Mouse (Mus musculus): ENCODE results near the gene Sh2b2. TPM values are rescaled to one million over a fixed set of nuclear protein-coding genes. Genes with fewer than 3 reads are reported as not detected.
A peak's percentile ranks its signal among the peaks of the same experiment; 100 is the strongest.

The Sh2b2 gene
- polyA plus RNA-seq, 1 experiment: 2.7 TPM

- TF ChIP-seq CTCF (IDR thresholded peaks at IDR 0.05; ENCODE audit: low read depth, low read length) (no peak), EP300 (IDR thresholded peaks at IDR 0.05; ENCODE audit: insufficient read depth, low read depth, low read length) (no peak), POLR2A (IDR thresholded peaks at IDR 0.05; ENCODE audit: insufficient read depth, low read length) (no peak)
- H3K27me3 ChIP-seq (ENCODE audit: control insufficient read depth, insufficient read depth, low read length, poor library complexity, severe bottlenecking): no peaks in the 10 kb centered on the region
- H3K27ac ChIP-seq (ENCODE audit: insufficient read depth, low read length): no peak overlapping the region
- H3K9ac ChIP-seq (ENCODE audit: low read depth, poor library complexity, severe bottlenecking): no peak overlapping the region
- H3K36me3 ChIP-seq (ENCODE audit: control insufficient read depth, insufficient read depth, low read length, poor library complexity, severe bottlenecking): no peaks in the 10 kb centered on the region
- no peak overlapping the region for H3K4me3 ChIP-seq (ENCODE audit: low read depth, low read length)
- peaks cover 4% of the 10 kb centered on the region for H3K4me1 ChIP-seq (ENCODE audit: control insufficient read depth, insufficient read depth, low read length)
- H3K9me3 ChIP-seq (replicated peaks; ENCODE audit: control insufficient read depth, insufficient read depth, low read length, poor library complexity, severe bottlenecking): no peaks in the 10 kb centered on the region
Measured at GRCm38 (mm10) chr5:136172939-136173338, 73.4 kb downstream of the Sh2b2 start.

GRCm38 (mm10) chr5:136171363-136172341 lies 74.7 kb downstream of the Sh2b2 start:
- H3K27ac ChIP-seq (ENCODE audit: insufficient read depth, low read length): no peak overlapping the region
- H3K4me1 ChIP-seq (ENCODE audit: control insufficient read depth, insufficient read depth, low read length): peaks cover 4% of the 10 kb centered on the region
- no peaks in the 10 kb centered on the region for H3K9me3 ChIP-seq (replicated peaks; ENCODE audit: control insufficient read depth, insufficient read depth, low read length, poor library complexity, severe bottlenecking)
- no peak for TF ChIP-seq CTCF (IDR thresholded peaks at IDR 0.05; ENCODE audit: low read depth, low read length)
- no peak for TF ChIP-seq EP300 (IDR thresholded peaks at IDR 0.05; ENCODE audit: insufficient read depth, low read depth, low read length)
- TF ChIP-seq POLR2A (IDR thresholded peaks at IDR 0.05; ENCODE audit: insufficient read depth, low read length): no peak
- H3K9ac ChIP-seq (ENCODE audit: low read depth, poor library complexity, severe bottlenecking): no peak overlapping the region; the same call in 1 of the 2 replicates
- no peaks in the 10 kb centered on the region for H3K27me3 ChIP-seq (ENCODE audit: control insufficient read depth, insufficient read depth, low read length, poor library complexity, severe bottlenecking)
- H3K4me3 ChIP-seq (ENCODE audit: low read depth, low read length): peak overlapping the region; percentile 19; the same call in 1 of the 2 replicates
- no peaks in the 10 kb centered on the region for H3K36me3 ChIP-seq (ENCODE audit: control insufficient read depth, insufficient read depth, low read length, poor library complexity, severe bottlenecking)

GRCm38 (mm10) chr5:136170512-136171362 lies 75.6 kb downstream of the Sh2b2 start, which contains the start of gene Orai2:
Gene Orai2, minus strand, starts transcription at chr5:136170713.
- H3K27ac ChIP-seq (ENCODE audit: insufficient read depth, low read length): no peak within 1 kb of the TSS
- peak within 1 kb of the TSS; percentile 71 for H3K4me3 ChIP-seq (ENCODE audit: low read depth, low read length)
- H3K27me3 ChIP-seq (ENCODE audit: control insufficient read depth, insufficient read depth, low read length, poor library complexity, severe bottlenecking): no peaks in the 10 kb centered on the region
- no peaks in the 10 kb centered on the region for H3K9me3 ChIP-seq (replicated peaks; ENCODE audit: control insufficient read depth, insufficient read depth, low read length, poor library complexity, severe bottlenecking)
- TF ChIP-seq POLR2A (IDR thresholded peaks at IDR 0.05; ENCODE audit: insufficient read depth, low read length) (no peak), EP300 (IDR thresholded peaks at IDR 0.05; ENCODE audit: insufficient read depth, low read depth, low read length) (no peak), CTCF (IDR thresholded peaks at IDR 0.05; ENCODE audit: low read depth, low read length) (no peak)
- no peaks in the 10 kb centered on the region for H3K36me3 ChIP-seq (ENCODE audit: control insufficient read depth, insufficient read depth, low read length, poor library complexity, severe bottlenecking)
- H3K4me1 ChIP-seq (ENCODE audit: control insufficient read depth, insufficient read depth, low read length): peaks cover 4% of the 10 kb centered on the region
- peak within 1 kb of the TSS; percentile 14 for H3K9ac ChIP-seq (ENCODE audit: low read depth, poor library complexity, severe bottlenecking)

GRCm38 (mm10) chr5:136169626-136170511 lies 76.5 kb downstream of the Sh2b2 start:
- no peak overlapping the region for H3K27ac ChIP-seq (ENCODE audit: insufficient read depth, low read length)
- H3K36me3 ChIP-seq (ENCODE audit: control insufficient read depth, insufficient read depth, low read length, poor library complexity, severe bottlenecking): no peaks in the 10 kb centered on the region
- TF ChIP-seq POLR2A (IDR thresholded peaks at IDR 0.05; ENCODE audit: insufficient read depth, low read length): no peak
- no peak for TF ChIP-seq CTCF (IDR thresholded peaks at IDR 0.05; ENCODE audit: low read depth, low read length)
- TF ChIP-seq EP300 (IDR thresholded peaks at IDR 0.05; ENCODE audit: insufficient read depth, low read depth, low read length): no peak
- no peaks in the 10 kb centered on the region for H3K27me3 ChIP-seq (ENCODE audit: control insufficient read depth, insufficient read depth, low read length, poor library complexity, severe bottlenecking)
- H3K9me3 ChIP-seq (replicated peaks; ENCODE audit: control insufficient read depth, insufficient read depth, low read length, poor library complexity, severe bottlenecking): no peaks in the 10 kb centered on the region
- H3K4me3 ChIP-seq (ENCODE audit: low read depth, low read length): peak overlapping the region; percentile 71
- peaks cover 4% of the 10 kb centered on the region for H3K4me1 ChIP-seq (ENCODE audit: control insufficient read depth, insufficient read depth, low read length)
- peak overlapping the region; percentile 14 for H3K9ac ChIP-seq (ENCODE audit: low read depth, poor library complexity, severe bottlenecking)

Other genes with a start within 250 kb of the Sh2b2 start
- gene Upk3b, start 208.1 kb downstream of the Sh2b2 start, polyA plus RNA-seq (2011; ENCODE audit: insufficient read depth, insufficient read length, low read depth, missing spikeins): 0.34 and 0.38 TPM in 2 replicates
- 2.7 and 3.7 TPM in 2 replicates for gene Upk3bl, start 192.1 kb downstream of the Sh2b2 start, polyA plus RNA-seq (2011; ENCODE audit: insufficient read depth, insufficient read length, low read depth, missing spikeins)
- 5.9 and 6.6 TPM in 2 replicates for gene Rasa4, start 162.6 kb downstream of the Sh2b2 start, polyA plus RNA-seq (2011; ENCODE audit: insufficient read depth, insufficient read length, low read depth, missing spikeins)
- 90.7 and 92.6 TPM in 2 replicates for gene Polr2j, start 129.9 kb downstream of the Sh2b2 start, polyA plus RNA-seq (2011; ENCODE audit: insufficient read depth, insufficient read length, low read depth, missing spikeins)
- gene Lrwd1, start 110.5 kb downstream of the Sh2b2 start, polyA plus RNA-seq (2011; ENCODE audit: insufficient read depth, insufficient read length, low read depth, missing spikeins): 49.1 and 54.6 TPM in 2 replicates
- gene Alkbh4, start 110.4 kb downstream of the Sh2b2 start, polyA plus RNA-seq (2011; ENCODE audit: insufficient read depth, insufficient read length, low read depth, missing spikeins): 8.7 and 10.6 TPM in 2 replicates
- 1.5 and 1.7 TPM in 2 replicates for gene Orai2, start 75.8 kb downstream of the Sh2b2 start, polyA plus RNA-seq (2011; ENCODE audit: insufficient read depth, insufficient read length, low read depth, missing spikeins)
- 45.3 and 48.3 TPM in 2 replicates for gene Prkrip1, start 47.6 kb downstream of the Sh2b2 start, polyA plus RNA-seq (2011; ENCODE audit: insufficient read depth, insufficient read length, low read depth, missing spikeins)

Measured in ES-Bruce4 (cell line).